Mouse (Mus musculus): Measurements from ENCODE around the gene Psmc3ip. TPM values are rescaled to one million over a fixed set of nuclear protein-coding genes. Genes with fewer than 3 reads are reported as not detected.
"Not testable (repeated sequence)": the region's sequence is repeated elsewhere in the genome, so short reads cannot be mapped to it uniquely, and the experiment has no call there.

Gene Psmc3ip
- 34.5 and 60.5 TPM in 2 replicates for total RNA-seq (2017)

DNA sequence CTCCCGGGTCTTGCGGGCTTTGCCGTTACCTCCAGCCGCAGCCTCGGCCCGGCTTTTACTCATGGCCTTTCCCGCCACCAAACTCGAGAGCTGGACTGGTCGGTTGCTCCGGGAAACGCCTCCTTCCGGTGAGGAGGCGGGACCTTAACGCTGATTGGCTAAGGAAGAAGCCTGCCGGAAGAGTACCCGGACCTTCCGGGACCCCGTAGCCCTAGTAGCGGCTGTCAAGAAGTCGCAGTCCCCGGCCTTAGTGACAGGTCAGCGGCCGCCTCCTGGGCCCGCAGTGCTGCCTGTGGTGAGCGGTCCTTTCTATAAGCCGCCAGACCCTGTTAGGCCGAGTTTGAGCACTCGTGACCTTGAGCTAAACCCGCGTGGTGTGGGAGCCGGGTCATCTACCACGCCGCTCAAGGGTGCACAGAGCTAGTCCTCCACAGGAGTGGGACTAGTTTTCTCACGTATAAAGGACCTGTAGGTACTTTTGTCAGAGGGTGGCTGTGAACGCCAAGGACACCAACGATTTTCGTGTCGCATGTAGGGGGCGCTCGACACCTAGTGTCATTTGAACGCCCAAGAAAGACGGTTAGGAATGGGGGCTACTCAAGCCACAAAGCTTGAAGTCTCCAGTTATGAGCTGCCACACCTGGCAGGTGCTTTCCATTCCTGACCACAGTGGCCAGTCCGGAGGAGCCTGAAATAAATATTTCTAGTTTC, at the start of gene Psmc3ip:
Gene Psmc3ip, minus strand, starts transcription at position 123 of the 711 bp plus-strand sequence.
- ATAC-seq (replicated peaks in 1 of 2; ENCODE audit: insufficient read depth in 1 of 2, low FRiP score in 2 of 2, low TSS enrichment in 1 of 2, low read depth in 1 of 2, poor library complexity in 2 of 2, severe bottlenecking in 2 of 2) = peak; percentile 97 to 99

GRCm38 (mm10) chr11:101143338-101144225, 48.3 kb upstream of the Psmc3ip start:
- peak; percentile 77 to 80 for ATAC-seq (replicated peaks in 1 of 2; ENCODE audit: insufficient read depth in 1 of 2, low FRiP score in 2 of 2, low TSS enrichment in 1 of 2, low read depth in 1 of 2, poor library complexity in 2 of 2, severe bottlenecking in 2 of 2)

DNA sequence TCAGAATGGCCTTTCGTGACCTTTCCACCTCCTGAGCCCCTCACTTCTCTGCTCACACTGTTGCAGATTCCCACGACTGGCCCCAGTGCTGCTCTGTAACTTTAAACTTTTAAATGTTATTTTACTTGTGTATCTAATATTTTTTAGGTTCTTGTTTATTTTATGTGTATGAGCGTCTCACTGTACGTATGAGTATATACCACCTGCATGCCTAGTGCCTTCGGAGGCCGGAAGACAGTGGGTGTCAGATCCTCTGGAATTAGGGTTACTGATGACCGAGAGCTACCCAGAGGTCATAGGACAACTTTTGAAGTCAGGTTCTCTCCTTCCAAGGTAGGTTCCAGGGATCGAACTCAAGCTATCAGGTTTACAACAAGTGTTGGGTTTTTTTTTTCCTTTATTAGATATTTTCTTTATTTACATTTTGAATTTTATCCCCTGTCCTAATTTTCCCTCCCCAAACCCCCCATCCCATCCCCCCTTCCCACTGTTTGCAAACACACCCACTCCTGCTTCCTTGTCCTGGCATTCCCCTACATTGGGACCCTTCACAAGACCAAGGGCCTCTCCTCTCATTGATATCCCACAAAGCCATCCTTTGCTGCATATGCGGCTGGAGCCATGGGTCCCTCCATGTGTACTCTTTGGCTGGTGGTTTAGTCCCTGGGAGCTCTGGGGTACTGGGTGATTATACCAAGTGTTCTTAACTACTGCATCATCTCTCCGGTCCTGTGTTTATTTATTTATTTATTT, 47.2 kb upstream of the Psmc3ip start:
- ATAC-seq (replicated peaks in 1 of 2; ENCODE audit: insufficient read depth in 1 of 2, low FRiP score in 2 of 2, low TSS enrichment in 1 of 2, low read depth in 1 of 2, poor library complexity in 2 of 2, severe bottlenecking in 2 of 2) = no peak

DNA sequence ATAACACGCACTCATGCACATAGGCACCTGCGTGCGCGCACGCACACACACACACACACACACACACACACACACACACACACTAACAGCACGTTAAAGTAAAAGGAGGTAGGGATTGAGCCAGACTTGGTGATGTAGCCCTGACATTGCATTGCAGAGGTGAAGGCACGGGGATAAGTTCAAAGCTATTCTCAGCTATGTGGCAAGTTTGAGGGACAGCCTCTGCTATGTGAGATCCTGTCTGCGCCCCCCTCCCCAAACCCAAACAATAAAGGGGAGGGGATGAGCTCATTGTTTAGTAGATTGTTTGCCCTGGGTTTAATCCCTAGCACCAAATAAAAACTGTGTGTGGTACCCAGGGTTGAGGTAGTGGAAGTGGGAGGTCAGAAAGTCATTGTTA, 45.9 kb upstream of the Psmc3ip start:
- no peak for ATAC-seq (replicated peaks in 1 of 2; ENCODE audit: insufficient read depth in 1 of 2, low FRiP score in 2 of 2, low TSS enrichment in 1 of 2, low read depth in 1 of 2, poor library complexity in 2 of 2, severe bottlenecking in 2 of 2)

DNA sequence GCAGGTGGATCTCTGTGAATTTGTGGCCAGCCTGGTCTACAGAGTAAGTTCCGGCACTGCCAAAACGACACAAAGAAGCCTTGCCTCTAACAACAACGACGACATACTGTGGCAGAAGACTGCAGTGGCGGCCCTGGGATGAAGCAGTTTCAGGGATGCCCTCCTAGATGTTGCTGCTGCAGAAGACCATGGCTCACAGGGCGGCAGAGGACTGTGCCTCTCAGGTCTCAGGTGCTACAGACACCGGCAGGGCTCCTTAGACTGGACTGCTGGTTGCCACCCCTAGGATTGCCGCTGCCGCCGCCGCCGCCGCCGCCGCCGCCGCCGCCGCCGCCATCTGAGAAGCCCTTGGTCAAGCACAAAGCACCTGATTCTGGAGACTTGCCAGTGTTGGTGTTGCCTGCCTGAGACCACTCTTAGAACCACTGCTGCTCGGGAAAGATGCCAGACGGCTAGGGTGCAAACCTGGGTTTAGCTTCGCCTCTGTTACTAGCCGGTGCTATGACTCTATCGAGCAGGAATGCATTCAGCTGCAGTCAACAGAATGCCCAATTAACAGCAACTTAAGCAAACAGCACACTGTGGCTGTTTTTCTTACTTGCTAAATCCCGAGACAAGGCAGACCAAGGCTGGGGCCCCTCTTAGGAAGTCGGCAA, 45.1 kb upstream of the Psmc3ip start:
- ATAC-seq (replicated peaks in 1 of 2; ENCODE audit: insufficient read depth in 1 of 2, low FRiP score in 2 of 2, low TSS enrichment in 1 of 2, low read depth in 1 of 2, poor library complexity in 2 of 2, severe bottlenecking in 2 of 2) = no peak

GRCm38 (mm10) chr11:101138536-101139181, 43.4 kb upstream of the Psmc3ip start:
- ATAC-seq (replicated peaks in 1 of 2; ENCODE audit: insufficient read depth in 1 of 2, low FRiP score in 2 of 2, low TSS enrichment in 1 of 2, low read depth in 1 of 2, poor library complexity in 2 of 2, severe bottlenecking in 2 of 2) = no peak

DNA sequence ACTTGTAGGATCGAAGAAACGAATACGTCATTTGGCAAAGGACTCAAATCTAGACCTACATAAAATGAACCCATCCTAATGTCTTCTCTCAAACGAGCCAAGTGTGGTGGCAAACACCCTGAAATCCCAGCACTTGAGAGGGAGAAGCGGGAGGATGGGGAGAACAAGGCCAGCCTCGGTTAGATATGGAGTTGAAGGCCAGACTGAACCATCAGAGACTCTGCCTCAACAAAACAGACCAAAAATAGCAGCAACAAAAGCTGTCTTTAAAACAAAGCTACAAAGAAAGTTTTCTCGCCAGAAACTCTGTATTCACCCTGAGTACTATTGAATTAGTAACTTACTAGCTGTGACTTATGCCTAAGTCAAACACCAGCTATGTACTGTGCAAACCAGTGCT, 41.8 kb upstream of the Psmc3ip start:
- no peak for ATAC-seq (replicated peaks in 1 of 2; ENCODE audit: insufficient read depth in 1 of 2, low FRiP score in 2 of 2, low TSS enrichment in 1 of 2, low read depth in 1 of 2, poor library complexity in 2 of 2, severe bottlenecking in 2 of 2)

- no peak for ATAC-seq (replicated peaks in 1 of 2; ENCODE audit: insufficient read depth in 1 of 2, low FRiP score in 2 of 2, low TSS enrichment in 1 of 2, low read depth in 1 of 2, poor library complexity in 2 of 2, severe bottlenecking in 2 of 2)
Observed at GRCm38 (mm10) chr11:101134217-101134865, 39.1 kb upstream of the Psmc3ip start.

- no peak for ATAC-seq (replicated peaks in 1 of 2; ENCODE audit: insufficient read depth in 1 of 2, low FRiP score in 2 of 2, low TSS enrichment in 1 of 2, low read depth in 1 of 2, poor library complexity in 2 of 2, severe bottlenecking in 2 of 2)
Observed at GRCm38 (mm10) chr11:101133037-101133436, 37.8 kb upstream of the Psmc3ip start.

DNA sequence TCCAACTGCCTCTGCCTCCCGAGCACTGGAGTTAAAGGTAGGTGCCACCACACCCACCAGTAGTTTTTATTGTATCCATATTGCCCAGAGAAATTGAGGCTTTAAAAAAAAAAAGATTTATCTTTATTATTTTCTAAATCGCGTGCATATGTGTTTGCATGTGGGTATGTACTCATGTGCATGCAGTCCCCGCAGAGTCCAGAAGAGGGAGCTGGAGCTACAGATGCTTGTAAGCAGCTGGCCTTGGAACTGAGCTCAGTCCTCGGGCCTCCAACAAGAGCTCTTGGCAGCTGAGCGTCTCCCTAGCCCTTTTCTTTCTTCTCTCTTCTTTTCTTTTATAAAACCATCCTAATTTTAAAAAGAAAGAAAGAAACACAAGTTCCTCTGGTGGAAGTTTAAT, 36.5 kb upstream of the Psmc3ip start:
- ATAC-seq (replicated peaks in 1 of 2; ENCODE audit: insufficient read depth in 1 of 2, low FRiP score in 2 of 2, low TSS enrichment in 1 of 2, low read depth in 1 of 2, poor library complexity in 2 of 2, severe bottlenecking in 2 of 2) = no peak

- no peak for ATAC-seq (replicated peaks in 1 of 2; ENCODE audit: insufficient read depth in 1 of 2, low FRiP score in 2 of 2, low TSS enrichment in 1 of 2, low read depth in 1 of 2, poor library complexity in 2 of 2, severe bottlenecking in 2 of 2)
Observed at GRCm38 (mm10) chr11:101131187-101131586, 36.0 kb upstream of the Psmc3ip start.

DNA sequence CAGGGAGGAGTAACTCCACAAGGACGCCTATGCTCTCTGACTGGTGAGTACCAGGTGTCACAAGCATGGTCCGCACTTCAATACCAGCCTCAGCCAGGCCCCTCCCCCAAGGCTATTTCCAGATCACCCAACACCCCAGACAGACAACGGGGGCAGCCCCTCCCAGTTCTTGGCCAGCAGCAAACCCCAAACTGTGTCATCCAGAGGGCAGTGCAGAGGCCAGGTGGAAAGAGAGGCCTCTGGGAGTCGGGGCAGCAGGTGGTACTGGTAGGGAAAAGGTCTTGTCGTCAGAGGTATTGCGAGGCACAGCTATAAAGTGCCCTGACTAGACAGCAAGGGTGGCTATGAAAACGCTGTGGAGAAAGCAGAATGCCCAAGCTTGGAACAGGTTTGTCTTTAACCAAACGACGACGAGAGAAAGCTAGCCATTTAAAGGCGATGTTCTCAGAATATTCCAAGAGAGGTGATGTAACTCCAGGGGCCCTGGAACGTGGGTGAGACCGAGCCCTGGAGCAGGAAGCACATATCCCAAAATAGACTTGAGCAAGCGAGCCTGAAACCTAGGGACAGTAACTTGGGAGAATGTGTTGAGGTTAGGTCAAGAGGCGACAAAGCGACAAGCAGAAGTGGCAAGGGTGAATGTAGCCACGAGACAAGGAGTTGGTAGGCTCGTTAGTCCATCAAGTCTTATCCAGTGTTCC, 35.0 kb upstream of the Psmc3ip start:
- no peak for ATAC-seq (replicated peaks in 1 of 2; ENCODE audit: insufficient read depth in 1 of 2, low FRiP score in 2 of 2, low TSS enrichment in 1 of 2, low read depth in 1 of 2, poor library complexity in 2 of 2, severe bottlenecking in 2 of 2)

- ATAC-seq (replicated peaks in 1 of 2; ENCODE audit: insufficient read depth in 1 of 2, low FRiP score in 2 of 2, low TSS enrichment in 1 of 2, low read depth in 1 of 2, poor library complexity in 2 of 2, severe bottlenecking in 2 of 2) = no peak
Observed at GRCm38 (mm10) chr11:101128996-101129577, 33.9 kb upstream of the Psmc3ip start.

- ATAC-seq (replicated peaks in 1 of 2; ENCODE audit: insufficient read depth in 1 of 2, low FRiP score in 2 of 2, low TSS enrichment in 1 of 2, low read depth in 1 of 2, poor library complexity in 2 of 2, severe bottlenecking in 2 of 2) = no peak
Observed at GRCm38 (mm10) chr11:101127075-101127474, 31.8 kb upstream of the Psmc3ip start.

DNA sequence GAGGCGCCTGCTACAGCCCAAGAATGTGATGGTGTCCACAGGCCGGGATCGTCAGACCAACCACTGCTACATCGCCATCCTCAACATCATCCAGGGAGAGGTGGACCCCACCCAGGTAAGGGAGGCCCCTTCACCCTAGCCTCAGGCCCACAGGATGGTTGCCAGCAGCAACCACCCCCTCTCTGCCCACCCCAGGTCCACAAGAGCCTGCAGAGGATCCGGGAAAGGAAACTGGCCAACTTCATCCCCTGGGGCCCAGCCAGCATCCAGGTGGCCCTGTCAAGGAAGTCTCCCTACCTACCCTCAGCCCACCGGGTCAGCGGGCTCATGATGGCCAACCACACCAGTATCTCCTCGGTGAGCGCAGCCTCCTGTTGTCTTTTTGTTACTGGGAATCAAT, 29.8 kb upstream of the Psmc3ip start:
- not testable (repeated sequence) for ATAC-seq (replicated peaks in 1 of 2; ENCODE audit: insufficient read depth in 1 of 2, low FRiP score in 2 of 2, low TSS enrichment in 1 of 2, low read depth in 1 of 2, poor library complexity in 2 of 2, severe bottlenecking in 2 of 2)

GRCm38 (mm10) chr11:101124494-101124893, 29.3 kb upstream of the Psmc3ip start:
- ATAC-seq (replicated peaks in 1 of 2; ENCODE audit: insufficient read depth in 1 of 2, low FRiP score in 2 of 2, low TSS enrichment in 1 of 2, low read depth in 1 of 2, poor library complexity in 2 of 2, severe bottlenecking in 2 of 2) = not testable (repeated sequence)

All from hematopoietic stem cell, adult 5-6 weeks (primary cell).